Mouse (Mus musculus) 3134 (cell line): ENCODE results near the gene Klf5.

Experiments used
- DNase-seq: peaks from one replicate; pipeline ENCODE4 v3.0.0-alpha.2; 2011; ENCODE audit warnings: low spot score; ENCODE audit not compliant: insufficient read length; ENCODE audit errors: extremely low read depth

Klf5 gene

GRCm38 (mm10) chr14:99364007-99364784 is 65.7 kb downstream of the Klf5 start:
- DNase-seq = no peak
